Mouse (Mus musculus): ENCODE results near the gene Nod1. TPM values are rescaled to one million over a fixed set of nuclear protein-coding genes. Genes with fewer than 3 reads are reported as not detected.
A peak's percentile ranks its signal among the peaks of the same experiment; 100 is the strongest.

The Nod1 gene
- polyA plus RNA-seq, 1 experiment from 2014 or later = 4.2 TPM

DNA sequence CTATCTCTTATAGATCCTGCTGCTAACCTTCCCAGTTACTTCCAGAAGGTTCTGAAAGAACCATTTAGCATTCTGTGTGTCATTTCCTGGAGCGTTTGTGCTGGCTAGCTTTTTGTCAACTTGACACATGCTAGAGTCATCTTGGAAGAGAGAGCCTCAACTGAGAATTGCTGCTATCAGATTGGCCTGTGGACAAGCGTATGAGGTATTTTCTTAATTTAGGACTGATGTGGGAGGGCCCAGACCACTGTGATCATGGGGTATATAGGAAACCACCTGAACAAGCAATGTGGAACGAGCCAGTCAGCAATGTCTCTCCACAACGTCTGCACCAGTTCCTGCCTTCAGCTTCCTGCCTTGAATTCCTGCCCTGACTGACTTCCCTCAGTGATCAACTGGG lies 31.1 kb upstream of the Nod1 start:
- no peak for ATAC-seq (ENCODE audit: insufficient number of reproducible peaks, low FRiP score)
- 55% methylated on average over 4 of the region's 4 CpGs for WGBS
- Histone ChIP-seq H3K4me3 (no peak overlapping the region), H3K4me2 (no peak overlapping the region), H3K36me3 (no peaks in the 10 kb centered on the region), H3K9ac (no peak overlapping the region), H3K9me3 (replicated peaks) (no peaks in the 10 kb centered on the region), H3K4me1 (replicated peaks) (no peaks in the 10 kb centered on the region; the same call in 1 of the 2 replicates), H3K27me3 (replicated peaks) (no peaks in the 10 kb centered on the region), H3K27ac (ENCODE audit: poor library complexity, severe bottlenecking) (no peak overlapping the region)

DNA sequence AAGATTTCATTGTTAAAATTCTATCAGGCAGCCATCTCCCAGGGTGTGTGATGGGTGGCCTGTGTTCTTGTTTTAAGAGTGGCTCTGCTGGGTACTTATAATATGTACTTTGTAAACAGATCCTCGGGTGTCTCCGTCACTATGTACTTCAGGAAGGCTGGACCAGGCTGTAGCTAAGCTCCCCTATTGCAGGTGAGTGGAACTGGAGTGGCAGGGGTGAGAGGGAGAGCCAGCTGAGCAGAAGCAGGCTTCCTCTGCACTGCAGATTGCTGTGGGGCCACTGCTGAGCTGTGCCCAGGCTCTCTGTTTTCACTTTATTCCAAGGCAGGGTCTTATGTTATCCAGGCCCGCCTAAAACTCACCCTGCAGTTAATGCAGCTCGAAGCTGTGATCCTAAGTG lies 30.0 kb upstream of the Nod1 start:
- no peak overlapping the region for H3K9ac ChIP-seq
- no peaks in the 10 kb centered on the region for H3K9me3 ChIP-seq (replicated peaks)
- no peaks in the 10 kb centered on the region; the same call in 1 of the 2 replicates for H3K4me1 ChIP-seq (replicated peaks)
- WGBS = 66% methylated on average over 4 of the region's 4 CpGs
- no peak for ATAC-seq (ENCODE audit: insufficient number of reproducible peaks, low FRiP score)
- no peaks in the 10 kb centered on the region for H3K36me3 ChIP-seq
- H3K4me3 ChIP-seq = no peak overlapping the region
- no peak overlapping the region for H3K4me2 ChIP-seq
- H3K27me3 ChIP-seq (replicated peaks) = no peaks in the 10 kb centered on the region
- H3K27ac ChIP-seq (ENCODE audit: poor library complexity, severe bottlenecking) = no peak overlapping the region

- no peak overlapping the region for H3K9ac ChIP-seq
- no peaks in the 10 kb centered on the region; the same call in 1 of the 2 replicates for H3K4me1 ChIP-seq (replicated peaks)
- H3K27ac ChIP-seq (ENCODE audit: poor library complexity, severe bottlenecking) = no peak overlapping the region
- WGBS = 77% methylated on average over 4 of the region's 4 CpGs
- H3K4me3 ChIP-seq = no peak overlapping the region
- ATAC-seq (ENCODE audit: insufficient number of reproducible peaks, low FRiP score) = no peak
- no peak overlapping the region for H3K4me2 ChIP-seq
- H3K9me3 ChIP-seq (replicated peaks) = no peaks in the 10 kb centered on the region
- H3K36me3 ChIP-seq = no peaks in the 10 kb centered on the region
- H3K27me3 ChIP-seq (replicated peaks) = no peaks in the 10 kb centered on the region
These were observed 28.9 kb upstream of the Nod1 start for GRCm38 (mm10) chr6:55001320-55001719.

GRCm38 (mm10) chr6:54997726-54998125 lies 25.3 kb upstream of the Nod1 start:
- H3K4me2 ChIP-seq = no peak overlapping the region
- no peak for ATAC-seq (ENCODE audit: insufficient number of reproducible peaks, low FRiP score)
- H3K27me3 ChIP-seq (replicated peaks) = no peaks in the 10 kb centered on the region
- no peaks in the 10 kb centered on the region for H3K9me3 ChIP-seq (replicated peaks)
- no peak overlapping the region for H3K4me3 ChIP-seq
- H3K27ac ChIP-seq (ENCODE audit: poor library complexity, severe bottlenecking) = no peak overlapping the region
- 81% methylated on average over 6 of the region's 6 CpGs for WGBS
- H3K4me1 ChIP-seq (replicated peaks) = no peaks in the 10 kb centered on the region
- no peaks in the 10 kb centered on the region for H3K36me3 ChIP-seq
- no peak overlapping the region for H3K9ac ChIP-seq

DNA sequence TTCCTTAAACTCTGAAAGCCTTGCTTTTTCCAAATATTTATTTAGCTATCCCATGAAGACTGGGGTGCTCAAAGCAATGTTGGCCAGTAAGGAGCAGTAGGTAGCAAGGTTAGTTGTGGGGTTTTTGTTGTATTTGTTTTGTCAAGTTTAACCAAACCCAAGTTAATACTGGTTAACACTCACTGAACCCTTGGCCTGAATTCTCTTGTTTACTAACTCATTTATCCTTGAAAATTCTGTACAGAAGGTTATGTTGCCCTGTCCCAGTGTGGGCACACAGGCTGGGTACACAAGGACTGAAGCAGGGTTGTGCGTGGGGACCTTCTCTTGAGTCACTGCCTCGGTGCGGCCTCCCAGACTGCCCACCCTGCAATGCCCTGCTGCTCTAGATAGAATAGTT lies 23.9 kb upstream of the Nod1 start:
- ATAC-seq (ENCODE audit: insufficient number of reproducible peaks, low FRiP score) = no peak
- Histone ChIP-seq H3K36me3 (no peaks in the 10 kb centered on the region), H3K9ac (no peak overlapping the region), H3K4me3 (no peak overlapping the region), H3K27ac (ENCODE audit: poor library complexity, severe bottlenecking) (no peak overlapping the region), H3K4me2 (no peak overlapping the region), H3K27me3 (replicated peaks) (no peaks in the 10 kb centered on the region), H3K4me1 (replicated peaks) (peaks cover 10% of the 10 kb centered on the region), H3K9me3 (replicated peaks) (no peaks in the 10 kb centered on the region)
- 88% methylated on average over 3 of the region's 3 CpGs for WGBS

DNA sequence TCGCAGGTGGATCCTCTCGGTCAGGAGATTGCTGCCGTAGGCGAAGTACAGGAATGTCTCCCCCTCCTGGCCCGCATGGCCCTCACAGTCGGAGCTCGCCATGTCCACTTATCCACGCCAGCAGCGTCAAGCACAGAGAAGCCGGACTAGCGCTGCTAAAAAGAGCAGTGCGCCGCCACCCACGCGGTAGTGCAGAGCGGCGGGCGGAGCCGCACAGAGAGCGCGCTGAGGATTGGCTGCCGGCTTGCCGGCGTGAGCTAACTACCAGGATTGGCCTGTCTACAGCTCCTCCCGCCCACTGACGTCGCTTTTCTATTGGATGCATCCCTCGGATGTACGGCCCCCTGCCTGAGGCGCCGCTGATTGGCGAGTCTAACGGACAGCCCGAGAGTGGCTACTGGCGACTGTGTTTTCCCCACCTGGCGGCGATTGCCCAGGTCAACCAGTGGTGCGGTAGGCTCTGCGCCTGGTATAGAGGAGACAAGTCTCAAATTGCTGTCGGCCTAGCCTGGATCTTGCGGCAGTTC lies 20.4 kb upstream of the Nod1 start, which contains the start of gene Ggct:
Gene Ggct, minus strand, starts transcription at position 217 of the 527 bp plus-strand sequence.
- H3K4me3 ChIP-seq = peak within 1 kb of the TSS; percentile 56
- H3K4me1 ChIP-seq (replicated peaks) = peaks cover 13% of the 10 kb centered on the region
- ATAC-seq (ENCODE audit: insufficient number of reproducible peaks, low FRiP score) = peak; percentile 100
- no peaks in the 10 kb centered on the region for H3K36me3 ChIP-seq
- no peak within 1 kb of the TSS for H3K27ac ChIP-seq (ENCODE audit: poor library complexity, severe bottlenecking)
- no peaks in the 10 kb centered on the region for H3K9me3 ChIP-seq (replicated peaks)
- peak within 1 kb of the TSS; percentile 95 for H3K4me2 ChIP-seq
- no peaks in the 10 kb centered on the region for H3K27me3 ChIP-seq (replicated peaks)
- WGBS = under 1% methylated on average over 41 of the region's 41 CpGs
- H3K9ac ChIP-seq = peak within 1 kb of the TSS; percentile 72

- H3K9me3 ChIP-seq (replicated peaks) = no peaks in the 10 kb centered on the region
- peaks cover 13% of the 10 kb centered on the region for H3K4me1 ChIP-seq (replicated peaks)
- no peak for ATAC-seq (ENCODE audit: insufficient number of reproducible peaks, low FRiP score)
- no peaks in the 10 kb centered on the region for H3K27me3 ChIP-seq (replicated peaks)
- peak overlapping the region; percentile 72 for H3K9ac ChIP-seq
- peak overlapping the region; percentile 56 for H3K4me3 ChIP-seq
- no peak overlapping the region for H3K27ac ChIP-seq (ENCODE audit: poor library complexity, severe bottlenecking)
- H3K4me2 ChIP-seq = peak overlapping the region; percentile 95
- 4% methylated on average over 7 of the region's 7 CpGs for WGBS
- H3K36me3 ChIP-seq = no peaks in the 10 kb centered on the region
These were observed 19.7 kb upstream of the Nod1 start for GRCm38 (mm10) chr6:54992141-54992540.

DNA sequence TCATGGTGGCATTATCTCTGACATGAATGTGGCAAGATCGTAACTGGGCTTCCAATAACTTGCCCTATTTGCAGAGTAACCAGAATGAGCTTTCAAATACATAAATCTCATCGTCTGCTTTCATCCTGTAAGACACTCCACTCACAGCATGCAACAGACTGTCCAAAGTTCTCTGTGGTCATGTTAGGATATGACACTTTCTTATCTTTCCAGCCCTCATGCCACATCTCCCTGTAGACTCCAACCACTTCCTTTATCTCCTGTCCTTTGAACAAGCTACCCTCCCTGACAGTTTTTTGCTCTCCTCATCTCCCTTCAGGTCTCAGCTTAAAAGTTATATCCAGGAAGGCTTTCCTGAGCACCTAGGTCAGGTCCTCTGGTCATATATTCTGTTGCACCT lies 18.8 kb upstream of the Nod1 start:
- H3K27ac ChIP-seq (ENCODE audit: poor library complexity, severe bottlenecking) = no peak overlapping the region
- no peak overlapping the region for H3K4me2 ChIP-seq
- H3K9me3 ChIP-seq (replicated peaks) = no peaks in the 10 kb centered on the region
- WGBS = 69% methylated on average over 2 of the region's 2 CpGs
- H3K4me1 ChIP-seq (replicated peaks) = peaks cover 13% of the 10 kb centered on the region
- H3K27me3 ChIP-seq (replicated peaks) = no peaks in the 10 kb centered on the region
- H3K9ac ChIP-seq = no peak overlapping the region
- H3K36me3 ChIP-seq = no peaks in the 10 kb centered on the region
- no peak overlapping the region for H3K4me3 ChIP-seq
- no peak for ATAC-seq (ENCODE audit: insufficient number of reproducible peaks, low FRiP score)

- 82% methylated on average over 6 of the region's 6 CpGs for WGBS
- no peak overlapping the region for H3K4me2 ChIP-seq
- H3K9me3 ChIP-seq (replicated peaks) = no peaks in the 10 kb centered on the region
- H3K27me3 ChIP-seq (replicated peaks) = no peaks in the 10 kb centered on the region
- ATAC-seq (ENCODE audit: insufficient number of reproducible peaks, low FRiP score) = no peak
- peaks cover 13% of the 10 kb centered on the region for H3K4me1 ChIP-seq (replicated peaks)
- no peak overlapping the region for H3K27ac ChIP-seq (ENCODE audit: poor library complexity, severe bottlenecking)
- peaks cover 3% of the 10 kb centered on the region; the same call in 1 of the 2 replicates for H3K36me3 ChIP-seq
- H3K4me3 ChIP-seq = no peak overlapping the region
- H3K9ac ChIP-seq = no peak overlapping the region
These were observed 15.7 kb upstream of the Nod1 start for GRCm38 (mm10) chr6:54988141-54988540.

GRCm38 (mm10) chr6:54984096-54984495 lies 11.7 kb upstream of the Nod1 start:
- Histone ChIP-seq H3K9me3 (replicated peaks) (no peaks in the 10 kb centered on the region), H3K9ac (no peak overlapping the region), H3K4me2 (no peak overlapping the region), H3K4me1 (replicated peaks) (no peaks in the 10 kb centered on the region), H3K27ac (ENCODE audit: poor library complexity, severe bottlenecking) (no peak overlapping the region), H3K4me3 (no peak overlapping the region), H3K36me3 (peaks cover 3% of the 10 kb centered on the region; the same call in 1 of the 2 replicates), H3K27me3 (replicated peaks) (no peaks in the 10 kb centered on the region)
- 90% methylated on average over 8 of the region's 8 CpGs for WGBS
- ATAC-seq (ENCODE audit: insufficient number of reproducible peaks, low FRiP score) = no peak

- no peak overlapping the region for H3K27ac ChIP-seq (ENCODE audit: poor library complexity, severe bottlenecking)
- H3K4me1 ChIP-seq (replicated peaks) = no peaks in the 10 kb centered on the region
- H3K4me2 ChIP-seq = no peak overlapping the region
- 84% methylated on average over 4 of the region's 4 CpGs for WGBS
- H3K9me3 ChIP-seq (replicated peaks) = no peaks in the 10 kb centered on the region
- H3K4me3 ChIP-seq = no peak overlapping the region
- no peak for ATAC-seq (ENCODE audit: insufficient number of reproducible peaks, low FRiP score)
- peaks cover 3% of the 10 kb centered on the region; the same call in 1 of the 2 replicates for H3K36me3 ChIP-seq
- H3K27me3 ChIP-seq (replicated peaks) = no peaks in the 10 kb centered on the region
- H3K9ac ChIP-seq = no peak overlapping the region
These were observed 11.2 kb upstream of the Nod1 start for GRCm38 (mm10) chr6:54983526-54984050.

DNA sequence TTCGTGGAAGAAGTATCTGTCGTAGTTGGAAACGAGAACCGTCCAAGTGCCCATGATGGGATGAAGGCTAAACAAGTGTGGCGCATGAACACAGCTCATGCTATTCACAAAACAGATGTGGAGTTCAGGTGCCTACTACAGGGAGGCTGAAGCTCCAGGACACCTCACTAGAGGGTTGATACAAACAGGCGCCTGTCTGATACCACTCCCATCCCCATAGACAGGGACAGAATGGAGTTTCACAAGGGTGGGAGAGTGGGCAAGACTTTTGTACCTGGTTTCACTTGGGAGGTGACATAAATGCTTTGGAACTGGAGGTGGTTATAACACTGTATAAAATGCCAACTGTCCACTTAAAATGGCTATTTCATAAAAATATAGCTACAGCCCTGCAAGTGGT lies 7.0 kb upstream of the Nod1 start:
- no peaks in the 10 kb centered on the region for H3K9me3 ChIP-seq (replicated peaks)
- no peak for ATAC-seq (ENCODE audit: insufficient number of reproducible peaks, low FRiP score)
- no peaks in the 10 kb centered on the region for H3K36me3 ChIP-seq
- H3K9ac ChIP-seq = no peak overlapping the region
- no peak overlapping the region for H3K4me3 ChIP-seq
- no peak overlapping the region for H3K27ac ChIP-seq (ENCODE audit: poor library complexity, severe bottlenecking)
- H3K4me2 ChIP-seq = no peak overlapping the region
- no peaks in the 10 kb centered on the region for H3K27me3 ChIP-seq (replicated peaks)
- no peaks in the 10 kb centered on the region for H3K4me1 ChIP-seq (replicated peaks)
- WGBS = 89% methylated on average over 6 of the region's 6 CpGs
